Mouse (Mus musculus): ENCODE results near the gene Il6st. TPM values are rescaled to one million over a fixed set of nuclear protein-coding genes. Genes with fewer than 3 reads are reported as not detected.

The Il6st gene
- polyA plus RNA-seq, 1 experiment from 2014 or later = 24.8 TPM

- no peak overlapping the region for H3K27ac ChIP-seq (replicated peaks)
- H3K4me1 ChIP-seq (replicated peaks) = no peaks in the 10 kb centered on the region
- 95% methylated on average over 12 of the region's 12 CpGs for WGBS
- H3K4me2 ChIP-seq = no peak overlapping the region
- no peaks in the 10 kb centered on the region for H3K27me3 ChIP-seq
- H3K9ac ChIP-seq = no peak overlapping the region
- H3K36me3 ChIP-seq = peaks cover 53% of the 10 kb centered on the region
- ATAC-seq (ENCODE audit: low FRiP score, low read depth) = no peak
- no peaks in the 10 kb centered on the region for H3K9me3 ChIP-seq
- H3K4me3 ChIP-seq = no peak overlapping the region
These were observed 30.7 kb downstream of the Il6st start for GRCm38 (mm10) chr13:112494590-112494989.

- Histone ChIP-seq H3K9me3 (no peaks in the 10 kb centered on the region), H3K9ac (no peak overlapping the region), H3K36me3 (peaks cover 68% of the 10 kb centered on the region), H3K27ac (replicated peaks) (no peak overlapping the region), H3K4me1 (replicated peaks) (no peaks in the 10 kb centered on the region), H3K4me2 (no peak overlapping the region), H3K27me3 (no peaks in the 10 kb centered on the region), H3K4me3 (no peak overlapping the region)
- ATAC-seq (ENCODE audit: low FRiP score, low read depth) = no peak
- WGBS = 96% methylated on average over 4 of the region's 4 CpGs
These were observed 36.2 kb downstream of the Il6st start for GRCm38 (mm10) chr13:112500027-112500426.

GRCm38 (mm10) chr13:112500466-112500865 is 36.6 kb downstream of the Il6st start:
- H3K9me3 ChIP-seq = no peaks in the 10 kb centered on the region
- H3K27ac ChIP-seq (replicated peaks) = no peak overlapping the region
- no peak overlapping the region for H3K9ac ChIP-seq
- no peak for ATAC-seq (ENCODE audit: low FRiP score, low read depth)
- no peaks in the 10 kb centered on the region for H3K4me1 ChIP-seq (replicated peaks)
- H3K4me2 ChIP-seq = no peak overlapping the region
- H3K36me3 ChIP-seq = peaks cover 68% of the 10 kb centered on the region
- H3K4me3 ChIP-seq = no peak overlapping the region
- H3K27me3 ChIP-seq = no peaks in the 10 kb centered on the region
- WGBS = 94% methylated on average over 9 of the region's 9 CpGs

GRCm38 (mm10) chr13:112503846-112504245 is 40.0 kb downstream of the Il6st start:
- ATAC-seq (ENCODE audit: low FRiP score, low read depth) = no peak
- 97% methylated on average over 13 of the region's 13 CpGs for WGBS
- no peak overlapping the region for H3K4me2 ChIP-seq
- H3K9ac ChIP-seq = no peak overlapping the region
- H3K4me3 ChIP-seq = no peak overlapping the region
- no peak overlapping the region for H3K27ac ChIP-seq (replicated peaks)
- H3K36me3 ChIP-seq = peaks cover 59% of the 10 kb centered on the region
- H3K9me3 ChIP-seq = no peaks in the 10 kb centered on the region
- no peaks in the 10 kb centered on the region for H3K4me1 ChIP-seq (replicated peaks)
- H3K27me3 ChIP-seq = no peaks in the 10 kb centered on the region

GRCm38 (mm10) chr13:112505436-112505835 is 41.6 kb downstream of the Il6st start:
- H3K4me1 ChIP-seq (replicated peaks) = no peaks in the 10 kb centered on the region
- no peak overlapping the region for H3K4me2 ChIP-seq
- 93% methylated on average over 6 of the region's 6 CpGs for WGBS
- ATAC-seq (ENCODE audit: low FRiP score, low read depth) = no peak
- H3K36me3 ChIP-seq = peaks cover 46% of the 10 kb centered on the region
- H3K27ac ChIP-seq (replicated peaks) = no peak overlapping the region
- H3K9ac ChIP-seq = no peak overlapping the region
- H3K9me3 ChIP-seq = no peaks in the 10 kb centered on the region
- no peaks in the 10 kb centered on the region for H3K27me3 ChIP-seq
- no peak overlapping the region for H3K4me3 ChIP-seq

- no peaks in the 10 kb centered on the region for H3K27me3 ChIP-seq
- no peak overlapping the region for H3K9ac ChIP-seq
- H3K4me2 ChIP-seq = no peak overlapping the region
- H3K9me3 ChIP-seq = no peaks in the 10 kb centered on the region
- H3K27ac ChIP-seq (replicated peaks) = no peak overlapping the region
- H3K4me3 ChIP-seq = no peak overlapping the region
- no peak for ATAC-seq (ENCODE audit: low FRiP score, low read depth)
- H3K4me1 ChIP-seq (replicated peaks) = no peaks in the 10 kb centered on the region
- H3K36me3 ChIP-seq = peaks cover 37% of the 10 kb centered on the region
- WGBS = 74% methylated on average over 13 of the region's 13 CpGs
These were observed 42.9 kb downstream of the Il6st start for GRCm38 (mm10) chr13:112506766-112507165.

- H3K4me2 ChIP-seq = no peak overlapping the region
- H3K4me3 ChIP-seq = no peak overlapping the region
- H3K4me1 ChIP-seq (replicated peaks) = no peaks in the 10 kb centered on the region
- no peak overlapping the region for H3K27ac ChIP-seq (replicated peaks)
- 85% methylated on average over 13 of the region's 13 CpGs for WGBS
- H3K9ac ChIP-seq = no peak overlapping the region
- H3K27me3 ChIP-seq = no peaks in the 10 kb centered on the region
- peaks cover 36% of the 10 kb centered on the region for H3K36me3 ChIP-seq
- no peak for ATAC-seq (ENCODE audit: low FRiP score, low read depth)
- no peaks in the 10 kb centered on the region for H3K9me3 ChIP-seq
These were observed 43.8 kb downstream of the Il6st start for GRCm38 (mm10) chr13:112507691-112508090.

- Histone ChIP-seq H3K9me3 (no peaks in the 10 kb centered on the region), H3K27ac (replicated peaks) (no peak overlapping the region), H3K9ac (no peak overlapping the region), H3K4me1 (replicated peaks) (no peaks in the 10 kb centered on the region), H3K4me2 (no peak overlapping the region), H3K36me3 (peaks cover 30% of the 10 kb centered on the region), H3K4me3 (no peak overlapping the region), H3K27me3 (no peaks in the 10 kb centered on the region)
- 86% methylated on average over 5 of the region's 5 CpGs for WGBS
- ATAC-seq (ENCODE audit: low FRiP score, low read depth) = no peak
These were observed 44.6 kb downstream of the Il6st start for GRCm38 (mm10) chr13:112508487-112508886.

- 25% methylated on average over 4 of the region's 4 CpGs for WGBS
- Histone ChIP-seq H3K9me3 (no peaks in the 10 kb centered on the region), H3K27ac (replicated peaks) (no peak overlapping the region), H3K9ac (no peak overlapping the region), H3K27me3 (no peaks in the 10 kb centered on the region), H3K4me2 (no peak overlapping the region), H3K4me3 (no peak overlapping the region), H3K36me3 (peaks cover 20% of the 10 kb centered on the region; the same call in 1 of the 2 replicates), H3K4me1 (replicated peaks) (no peaks in the 10 kb centered on the region)
- peak; percentile 80 for ATAC-seq (ENCODE audit: low FRiP score, low read depth)
These were observed 45.6 kb downstream of the Il6st start for GRCm38 (mm10) chr13:112509465-112509864.

GRCm38 (mm10) chr13:112510437-112511212 is 46.8 kb downstream of the Il6st start:
- no peak overlapping the region for H3K27ac ChIP-seq (replicated peaks)
- peaks cover 8% of the 10 kb centered on the region; the same call in 1 of the 2 replicates for H3K36me3 ChIP-seq
- H3K4me1 ChIP-seq (replicated peaks) = no peaks in the 10 kb centered on the region
- H3K27me3 ChIP-seq = no peaks in the 10 kb centered on the region
- ATAC-seq (ENCODE audit: low FRiP score, low read depth) = no peak
- no peak overlapping the region for H3K9ac ChIP-seq
- 94% methylated on average over 19 of the region's 19 CpGs for WGBS
- no peaks in the 10 kb centered on the region for H3K9me3 ChIP-seq
- no peak overlapping the region for H3K4me3 ChIP-seq
- H3K4me2 ChIP-seq = no peak overlapping the region

GRCm38 (mm10) chr13:112511261-112511660 is 47.4 kb downstream of the Il6st start:
- Histone ChIP-seq H3K4me3 (no peak overlapping the region), H3K9ac (no peak overlapping the region), H3K4me2 (no peak overlapping the region), H3K27me3 (no peaks in the 10 kb centered on the region), H3K9me3 (no peaks in the 10 kb centered on the region), H3K27ac (replicated peaks) (no peak overlapping the region), H3K4me1 (replicated peaks) (no peaks in the 10 kb centered on the region), H3K36me3 (peaks cover 2% of the 10 kb centered on the region; the same call in 1 of the 2 replicates)
- 77% methylated on average over 11 of the region's 11 CpGs for WGBS
- ATAC-seq (ENCODE audit: low FRiP score, low read depth) = no peak

- 91% methylated on average over 7 of the region's 7 CpGs for WGBS
- no peak for ATAC-seq (ENCODE audit: low FRiP score, low read depth)
These were observed 47.9 kb downstream of the Il6st start for GRCm38 (mm10) chr13:112511810-112512209.

GRCm38 (mm10) chr13:112512824-112513223 is 49.0 kb downstream of the Il6st start:
- H3K36me3 ChIP-seq = no peaks in the 10 kb centered on the region
- no peak overlapping the region for H3K27ac ChIP-seq (replicated peaks)
- no peak overlapping the region for H3K4me3 ChIP-seq
- 87% methylated on average over 5 of the region's 5 CpGs for WGBS
- H3K9me3 ChIP-seq = 0 out of 2 replicates have a peak, but pooled peaks cover under 1% of the 10 kb centered on the region
- H3K9ac ChIP-seq = no peak overlapping the region
- no peaks in the 10 kb centered on the region for H3K27me3 ChIP-seq
- no peaks in the 10 kb centered on the region for H3K4me1 ChIP-seq (replicated peaks)
- ATAC-seq (ENCODE audit: low FRiP score, low read depth) = no peak
- no peak overlapping the region for H3K4me2 ChIP-seq

More at GRCm38 (mm10) chr13:112511810-112512209, 47.9 kb downstream of the Il6st start:
- no peak overlapping the region for H3K27ac ChIP-seq (replicated peaks)
- H3K4me2 ChIP-seq = no peak overlapping the region
- no peak overlapping the region for H3K9ac ChIP-seq
- no peaks in the 10 kb centered on the region for H3K9me3 ChIP-seq
- no peaks in the 10 kb centered on the region for H3K27me3 ChIP-seq
- H3K36me3 ChIP-seq = no peaks in the 10 kb centered on the region
- H3K4me1 ChIP-seq (replicated peaks) = no peaks in the 10 kb centered on the region
- no peak overlapping the region for H3K4me3 ChIP-seq
